Mouse (Mus musculus): Measurements from ENCODE around the gene Hoxc10. TPM values are rescaled to one million over a fixed set of nuclear protein-coding genes. Genes with fewer than 3 reads are reported as not detected.

The Hoxc10 gene
- not detected in 2 replicates for polyA plus RNA-seq (2012)

GRCm38 (mm10) chr15:102966776-102967311, at the start of gene Hoxc10:
Gene Hoxc10, plus strand, starts transcription at chr15:102966796.

GRCm38 (mm10) chr15:102921053-102922011, 45.3 kb upstream of the Hoxc10 start, which contains the start of gene Hoxc13:
Gene Hoxc13, plus strand, starts transcription at chr15:102921103.

GRCm38 (mm10) chr15:102936279-102936972, 30.2 kb upstream of the Hoxc10 start, which contains the start of gene Hoxc12:
Gene Hoxc12, plus strand, starts transcription at chr15:102936757.

GRCm38 (mm10) chr15:102954192-102955006, 12.2 kb upstream of the Hoxc10 start, which contains the start of gene Hoxc11:
Gene Hoxc11, plus strand, starts transcription at chr15:102954427.

GRCm38 (mm10) chr15:102967312-102967510, 615 bp downstream of the Hoxc10 start, which contains the start of gene Hoxc5:
Gene Hoxc5, plus strand, starts transcription at chr15:102967443.

GRCm38 (mm10) chr15:102976171-102976570, 9.6 kb downstream of the Hoxc10 start, which contains the start of gene Hoxc9:
Gene Hoxc9, plus strand, starts transcription at chr15:102976439.

GRCm38 (mm10) chr15:102990461-102991397, 24.1 kb downstream of the Hoxc10 start, which contains the start of gene Hoxc8:
Gene Hoxc8, plus strand, starts transcription at chr15:102990607.

GRCm38 (mm10) chr15:102997939-102998355, 31.4 kb downstream of the Hoxc10 start, which contains the start of gene Hoxc6:
Gene Hoxc6, plus strand, starts transcription at chr15:102998257.

GRCm38 (mm10) chr15:103018636-103019035, 52.0 kb downstream of the Hoxc10 start, which contains the start of gene Hoxc4:
Gene Hoxc4, plus strand, starts transcription at chr15:103018934.

Other genes with a start within 250 kb of the Hoxc10 start
- gene Calcoco1, start 244.6 kb upstream of the Hoxc10 start, polyA plus RNA-seq (2012): 23.2 and 31.0 TPM in 2 replicates
- gene Hoxc13, start 45.7 kb upstream of the Hoxc10 start, polyA plus RNA-seq (2012): 0.04 TPM in 1 of 2 replicates, not detected in the other
- gene Hoxc12, start 30.0 kb upstream of the Hoxc10 start, polyA plus RNA-seq (2012): not detected in 2 replicates
- gene Hoxc11, start 12.4 kb upstream of the Hoxc10 start, polyA plus RNA-seq (2012): not detected in 2 replicates
- 0.03 TPM in 1 of 2 replicates, not detected in the other for gene Hoxc5, start 647 bp downstream of the Hoxc10 start, polyA plus RNA-seq (2012)
- gene Hoxc9, start 9.6 kb downstream of the Hoxc10 start, polyA plus RNA-seq (2012): 0.03 TPM in 1 of 2 replicates, not detected in the other
- gene Hoxc8, start 23.8 kb downstream of the Hoxc10 start, polyA plus RNA-seq (2012): not detected in 2 replicates
- gene Hoxc6, start 31.5 kb downstream of the Hoxc10 start, polyA plus RNA-seq (2012): 0.12 TPM in 1 of 2 replicates, not detected in the other
- gene Hoxc4, start 52.1 kb downstream of the Hoxc10 start, polyA plus RNA-seq (2012): 0.03 and 0.04 TPM in 2 replicates
- gene Smug1, start 200.3 kb downstream of the Hoxc10 start, polyA plus RNA-seq (2012): 0.66 and 1.4 TPM in 2 replicates

All from megakaryocyte-erythroid progenitor cell, adult 5 weeks (primary cell).